Mouse (Mus musculus): ENCODE measurements around the gene Stoml3. TPM values are rescaled to one million over a fixed set of nuclear protein-coding genes. Genes with fewer than 3 reads are reported as not detected.

Gene Stoml3
- total RNA-seq, 1 experiment: not detected

GRCm38 (mm10) chr3:53498351-53498905 is 10.0 kb downstream of the Stoml3 start:
- Histone ChIP-seq H3K9me3 (ENCODE audit: control insufficient read depth, insufficient read depth, low read depth, low read length) (no peaks in the 10 kb centered on the region), H3K4me1 (ENCODE audit: control insufficient read depth in 2 of 2, insufficient read depth in 2 of 2, low read length in 2 of 2, poor library complexity in 1 of 2) (no peaks in the 10 kb centered on the region), H3K4me3 (ENCODE audit: insufficient read depth in 1 of 2, low read depth in 1 of 2, low read length in 2 of 2, poor library complexity in 1 of 2, severe bottlenecking in 1 of 2) (no peak overlapping the region), H3K9ac (ENCODE audit: insufficient read depth, low read depth, low read length, poor library complexity, severe bottlenecking) (no peak overlapping the region), H3K27ac (ENCODE audit: insufficient read depth, low read depth, low read length, poor library complexity, severe bottlenecking) (no peak overlapping the region), H3K36me3 (ENCODE audit: control insufficient read depth, insufficient read depth, low read length, poor library complexity, severe bottlenecking) (no peaks in the 10 kb centered on the region)
- TF ChIP-seq MAFK (IDR thresholded peaks at IDR 0.05; ENCODE audit: insufficient read depth, low read depth, low read length) (no peak), ZC3H11A (IDR thresholded peaks at IDR 0.05; ENCODE audit: borderline replicate concordance, low read depth, low read length) (no peak), ZNF384 (IDR thresholded peaks at IDR 0.05; ENCODE audit: low read depth, low read length) (no peak), CHD2 (IDR thresholded peaks at IDR 0.05; ENCODE audit: low read depth, low read length) (no peak), HCFC1 (IDR thresholded peaks at IDR 0.05; ENCODE audit: borderline replicate concordance, insufficient read depth, low read length) (no peak)
- in situ Hi-C loops (cut with MboI; ENCODE audit: low sequenced_read_pairs in 2 of 2, unreplicated experiment in 2 of 2): no loop called here
- no peak for DNase-seq (ENCODE audit: low read depth, low spot score)

GRCm38 (mm10) chr3:53502428-53502827 is 14.0 kb downstream of the Stoml3 start:
- no peak overlapping the region for H3K27ac ChIP-seq (ENCODE audit: insufficient read depth, low read depth, low read length, poor library complexity, severe bottlenecking)
- in situ Hi-C loops (cut with MboI; ENCODE audit: low sequenced_read_pairs in 2 of 2, unreplicated experiment in 2 of 2): no loop called here
- TF ChIP-seq ZNF384 (IDR thresholded peaks at IDR 0.05; ENCODE audit: low read depth, low read length) (no peak), CHD2 (IDR thresholded peaks at IDR 0.05; ENCODE audit: low read depth, low read length) (no peak), MAFK (IDR thresholded peaks at IDR 0.05; ENCODE audit: insufficient read depth, low read depth, low read length) (no peak), ZC3H11A (IDR thresholded peaks at IDR 0.05; ENCODE audit: borderline replicate concordance, low read depth, low read length) (no peak; the same call in 1 of the 2 replicates), HCFC1 (IDR thresholded peaks at IDR 0.05; ENCODE audit: borderline replicate concordance, insufficient read depth, low read length) (no peak)
- no peak overlapping the region for H3K4me3 ChIP-seq (ENCODE audit: insufficient read depth in 1 of 2, low read depth in 1 of 2, low read length in 2 of 2, poor library complexity in 1 of 2, severe bottlenecking in 1 of 2)
- no peaks in the 10 kb centered on the region for H3K4me1 ChIP-seq (ENCODE audit: control insufficient read depth in 2 of 2, insufficient read depth in 2 of 2, low read length in 2 of 2, poor library complexity in 1 of 2)
- H3K9me3 ChIP-seq (ENCODE audit: control insufficient read depth, insufficient read depth, low read depth, low read length): no peaks in the 10 kb centered on the region
- no peak for DNase-seq (ENCODE audit: low read depth, low spot score)
- no peak overlapping the region for H3K9ac ChIP-seq (ENCODE audit: insufficient read depth, low read depth, low read length, poor library complexity, severe bottlenecking)
- no peaks in the 10 kb centered on the region for H3K36me3 ChIP-seq (ENCODE audit: control insufficient read depth, insufficient read depth, low read length, poor library complexity, severe bottlenecking)

DNA sequence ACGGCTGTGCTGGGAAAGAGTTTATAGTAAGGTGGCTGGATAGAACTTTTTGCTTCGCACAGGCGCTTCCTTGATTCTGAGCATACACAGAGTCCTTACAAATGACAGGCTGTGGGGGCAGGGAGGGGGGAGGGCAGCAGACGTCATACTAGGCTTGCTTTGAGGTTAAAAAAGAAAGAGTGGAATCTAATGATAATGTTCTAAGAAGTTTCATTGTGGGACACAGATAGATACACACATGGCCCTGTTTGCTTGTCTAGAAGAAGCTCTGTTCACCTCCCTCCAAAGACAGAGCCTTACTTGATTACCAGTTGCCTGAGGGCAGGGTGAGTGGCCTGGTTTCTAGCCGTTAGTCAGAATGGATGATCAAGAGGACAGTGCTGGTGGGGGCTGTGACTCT is 24.6 kb downstream of the Stoml3 start:
- no peak overlapping the region for H3K9ac ChIP-seq (ENCODE audit: insufficient read depth, low read depth, low read length, poor library complexity, severe bottlenecking)
- DNase-seq (ENCODE audit: low read depth, low spot score): no peak

GRCm38 (mm10) chr3:53514221-53515065 is 26.0 kb downstream of the Stoml3 start:
- in situ Hi-C loops (cut with MboI; ENCODE audit: low sequenced_read_pairs in 2 of 2, unreplicated experiment in 2 of 2): no loop called here
- no peaks in the 10 kb centered on the region for H3K4me1 ChIP-seq (ENCODE audit: control insufficient read depth in 2 of 2, insufficient read depth in 2 of 2, low read length in 2 of 2, poor library complexity in 1 of 2)
- TF ChIP-seq HCFC1 (IDR thresholded peaks at IDR 0.05; ENCODE audit: borderline replicate concordance, insufficient read depth, low read length) (no peak), ZC3H11A (IDR thresholded peaks at IDR 0.05; ENCODE audit: borderline replicate concordance, low read depth, low read length) (no peak), CHD2 (IDR thresholded peaks at IDR 0.05; ENCODE audit: low read depth, low read length) (no peak), MAFK (IDR thresholded peaks at IDR 0.05; ENCODE audit: insufficient read depth, low read depth, low read length) (no peak)

More for the DNA sequence above, 24.6 kb downstream of the Stoml3 start:
- Histone ChIP-seq H3K9me3 (ENCODE audit: control insufficient read depth, insufficient read depth, low read depth, low read length) (no peaks in the 10 kb centered on the region), H3K4me3 (ENCODE audit: insufficient read depth in 1 of 2, low read depth in 1 of 2, low read length in 2 of 2, poor library complexity in 1 of 2, severe bottlenecking in 1 of 2) (no peak overlapping the region), H3K4me1 (ENCODE audit: control insufficient read depth in 2 of 2, insufficient read depth in 2 of 2, low read length in 2 of 2, poor library complexity in 1 of 2) (no peaks in the 10 kb centered on the region), H3K36me3 (ENCODE audit: control insufficient read depth, insufficient read depth, low read length, poor library complexity, severe bottlenecking) (no peaks in the 10 kb centered on the region), H3K27ac (ENCODE audit: insufficient read depth, low read depth, low read length, poor library complexity, severe bottlenecking) (no peak overlapping the region)
- TF ChIP-seq HCFC1 (IDR thresholded peaks at IDR 0.05; ENCODE audit: borderline replicate concordance, insufficient read depth, low read length) (no peak), ZC3H11A (IDR thresholded peaks at IDR 0.05; ENCODE audit: borderline replicate concordance, low read depth, low read length) (no peak), ZNF384 (IDR thresholded peaks at IDR 0.05; ENCODE audit: low read depth, low read length) (no peak), MAFK (IDR thresholded peaks at IDR 0.05; ENCODE audit: insufficient read depth, low read depth, low read length) (no peak), CHD2 (IDR thresholded peaks at IDR 0.05; ENCODE audit: low read depth, low read length) (no peak)
- in situ Hi-C loops (cut with MboI; ENCODE audit: low sequenced_read_pairs in 2 of 2, unreplicated experiment in 2 of 2): no loop called here

More at GRCm38 (mm10) chr3:53514221-53515065, 26.0 kb downstream of the Stoml3 start:
- H3K36me3 ChIP-seq (ENCODE audit: control insufficient read depth, insufficient read depth, low read length, poor library complexity, severe bottlenecking): no peaks in the 10 kb centered on the region
- no peak overlapping the region for H3K9ac ChIP-seq (ENCODE audit: insufficient read depth, low read depth, low read length, poor library complexity, severe bottlenecking)
- no peaks in the 10 kb centered on the region for H3K9me3 ChIP-seq (ENCODE audit: control insufficient read depth, insufficient read depth, low read depth, low read length)
- H3K4me3 ChIP-seq (ENCODE audit: insufficient read depth in 1 of 2, low read depth in 1 of 2, low read length in 2 of 2, poor library complexity in 1 of 2, severe bottlenecking in 1 of 2): no peak overlapping the region
- H3K27ac ChIP-seq (ENCODE audit: insufficient read depth, low read depth, low read length, poor library complexity, severe bottlenecking): no peak overlapping the region
- DNase-seq (ENCODE audit: low read depth, low spot score): no peak

Measured in ES-E14 (cell line).